Mouse (Mus musculus): ENCODE data around the gene Muc5b.
"Not testable (repeated sequence)": the region's sequence is repeated elsewhere in the genome, so short reads cannot be mapped to it uniquely, and the experiment has no call there.

Muc5b gene

DNA sequence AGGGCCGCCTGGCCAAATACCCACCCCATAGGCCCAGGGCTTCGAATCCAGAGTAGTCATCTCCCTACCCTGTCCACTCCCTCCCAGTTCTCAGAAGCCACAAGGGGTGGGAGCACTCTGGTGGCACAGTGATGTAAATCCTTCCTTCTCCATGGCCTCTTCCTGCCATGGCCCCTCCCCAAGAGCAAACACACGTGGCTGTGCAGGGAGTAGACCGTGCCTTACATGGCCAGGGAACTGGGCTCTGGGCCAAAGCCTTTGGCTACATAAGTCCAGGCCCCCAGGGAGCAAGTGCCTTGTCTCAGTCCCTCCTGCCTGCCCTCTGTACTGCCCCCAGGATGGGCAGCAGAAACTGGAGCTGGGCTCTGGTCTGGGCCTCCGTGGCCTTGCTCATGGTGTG is at the start of gene Muc5b:
Gene Muc5b, plus strand, starts transcription at position 292 of the 400 bp plus-strand sequence.
- DNase-seq = peak; percentile 20

DNA sequence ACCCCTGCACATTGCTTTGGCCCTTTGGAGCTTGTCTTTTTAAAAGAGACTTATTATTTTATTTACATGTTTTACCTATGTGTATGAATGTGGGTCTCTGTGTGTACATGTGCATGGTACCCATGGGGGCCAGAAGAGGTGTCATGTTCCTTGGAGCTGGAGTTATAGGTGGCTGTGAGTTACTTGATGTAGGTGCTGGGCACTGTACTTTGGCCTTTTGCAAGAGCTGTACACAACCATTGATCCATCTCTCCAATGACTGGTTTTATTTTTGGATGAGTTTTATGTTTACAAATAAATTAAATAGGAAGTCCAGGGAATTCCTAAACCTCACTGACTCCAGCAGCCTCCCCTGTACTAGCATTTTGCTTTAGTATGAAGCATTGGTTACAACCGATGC is 44.6 kb upstream of the Muc5b start:
- DNase-seq = no peak

- no peak for DNase-seq
These were observed 35.7 kb upstream of the Muc5b start for GRCm38 (mm10) chr7:141803206-141803605.

- no peak for DNase-seq
These were observed 33.5 kb upstream of the Muc5b start for GRCm38 (mm10) chr7:141805384-141805783.

DNA sequence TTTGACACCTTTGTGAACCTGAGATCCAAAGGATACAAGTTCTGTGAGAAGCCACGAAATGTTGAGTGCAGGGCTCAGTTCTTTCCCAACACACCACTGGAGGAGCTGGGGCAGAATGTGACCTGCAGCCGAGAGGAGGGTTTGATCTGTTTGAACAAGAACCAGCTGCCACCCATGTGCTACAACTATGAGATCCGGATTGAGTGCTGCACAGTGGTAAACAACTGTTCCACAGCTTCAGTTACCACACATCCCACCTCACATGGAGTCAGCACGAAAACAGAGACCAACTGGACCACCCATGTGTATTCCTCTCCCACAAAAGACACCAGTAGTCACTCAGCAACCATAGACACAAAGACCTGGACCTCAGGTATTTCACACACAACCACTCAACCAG is 31.0 kb upstream of the Muc5b start:
- not testable (repeated sequence) for DNase-seq

GRCm38 (mm10) chr7:141809933-141810332 is 28.9 kb upstream of the Muc5b start:
- not testable (repeated sequence) for DNase-seq

DNA sequence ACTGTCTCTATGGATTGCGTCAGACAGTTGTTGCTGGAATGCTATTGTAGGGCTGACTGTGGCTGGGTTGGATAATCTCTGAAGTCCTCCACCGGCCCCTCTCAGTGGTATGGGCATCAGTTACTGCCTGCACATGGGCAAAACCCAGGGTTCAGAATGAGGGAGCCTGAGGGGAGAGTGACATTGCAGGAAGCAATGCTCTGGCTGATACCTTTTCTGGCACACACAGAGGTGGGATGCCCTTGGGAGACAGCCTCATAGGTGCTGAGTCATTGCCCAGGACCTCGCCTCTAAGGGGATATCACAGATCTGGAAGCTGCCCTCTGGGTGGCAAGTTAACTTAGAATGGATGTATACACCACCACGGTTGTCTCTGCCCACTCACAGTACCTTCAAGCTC is 25.5 kb upstream of the Muc5b start:
- DNase-seq = no peak

DNA sequence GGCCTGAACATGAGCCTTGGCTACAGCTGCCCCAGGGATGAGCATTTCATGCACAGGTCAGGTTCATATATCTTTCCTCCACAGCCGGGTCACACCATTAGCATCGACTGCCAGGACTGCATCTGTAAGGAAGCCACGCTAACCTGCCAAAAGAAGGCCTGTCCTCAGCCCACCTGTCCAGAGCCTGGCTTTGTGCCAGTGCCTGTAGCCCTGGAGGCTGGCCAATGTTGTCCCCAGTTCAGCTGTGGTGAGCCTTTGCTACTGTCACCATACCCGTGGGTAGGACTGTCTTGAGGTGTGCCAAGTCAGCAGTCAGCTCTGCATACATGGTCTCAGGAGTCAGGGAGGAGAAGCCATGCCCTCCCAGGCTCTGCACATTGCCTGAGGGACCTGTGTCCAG is 23.5 kb upstream of the Muc5b start:
- DNase-seq = no peak

GRCm38 (mm10) chr7:141817355-141818075 is 21.4 kb upstream of the Muc5b start:
- no peak for DNase-seq

DNA sequence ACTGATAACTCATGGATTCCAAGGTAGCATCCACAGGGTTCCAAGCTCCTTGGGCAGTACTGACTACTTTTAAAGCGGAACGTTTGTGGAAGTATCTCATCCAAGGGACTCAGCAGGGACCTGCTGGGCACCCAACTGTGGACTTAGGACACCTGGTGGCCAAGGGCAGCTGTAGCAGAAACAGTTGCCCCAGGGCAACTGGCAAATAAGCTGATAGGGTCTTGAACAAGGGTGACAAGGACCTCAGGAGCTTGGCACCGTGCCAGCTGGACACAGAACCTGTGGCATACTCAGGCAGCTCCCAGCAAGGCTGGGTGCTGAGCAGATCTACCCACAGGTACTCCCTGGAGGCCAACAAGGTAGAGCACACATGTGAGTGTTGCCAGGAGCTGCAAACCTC is 20.6 kb upstream of the Muc5b start:
- DNase-seq = no peak

GRCm38 (mm10) chr7:141822582-141823261 is 16.1 kb upstream of the Muc5b start:
- DNase-seq = no peak

GRCm38 (mm10) chr7:141823699-141824098 is 15.2 kb upstream of the Muc5b start:
- DNase-seq = no peak

DNA sequence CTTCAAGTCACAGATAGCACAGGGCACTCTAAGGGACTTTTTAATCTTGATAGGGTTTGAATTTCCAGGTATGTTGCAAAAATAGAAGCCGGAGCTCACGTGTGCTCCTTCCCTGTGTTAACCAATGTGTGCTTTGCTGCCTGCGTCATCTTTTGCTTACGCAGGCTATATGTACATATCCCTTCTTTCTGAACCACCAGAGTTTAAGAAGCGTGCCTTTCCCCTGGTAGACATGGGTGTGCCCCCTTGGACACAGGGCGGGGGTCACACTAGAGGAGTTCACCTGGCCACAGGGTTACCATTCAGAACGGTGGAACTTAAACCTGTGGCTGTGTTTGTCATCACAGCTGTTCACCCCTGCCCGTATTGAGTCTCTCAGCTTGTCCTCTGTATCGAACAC is 14.5 kb upstream of the Muc5b start:
- DNase-seq = no peak

DNA sequence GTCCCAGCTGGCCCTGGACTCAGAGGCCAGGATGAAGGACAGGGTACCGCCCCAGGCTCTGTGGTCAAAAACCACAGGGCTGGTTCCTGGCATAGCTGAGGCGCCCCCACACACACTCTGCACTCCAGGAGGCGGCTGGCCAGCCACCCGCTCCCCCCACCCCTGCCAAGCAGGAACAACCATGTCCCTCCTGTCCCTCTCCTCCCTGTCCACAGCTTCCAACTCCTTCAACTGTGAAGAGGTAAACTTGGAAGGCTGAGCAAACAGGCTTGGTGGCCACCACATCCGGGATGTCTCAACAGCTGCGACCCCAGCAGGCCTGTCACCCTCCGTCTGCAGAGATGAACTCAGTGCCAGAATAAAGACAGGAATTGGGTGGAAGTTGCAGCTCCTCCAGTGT is 2.9 kb upstream of the Muc5b start:
- no peak for DNase-seq

DNA sequence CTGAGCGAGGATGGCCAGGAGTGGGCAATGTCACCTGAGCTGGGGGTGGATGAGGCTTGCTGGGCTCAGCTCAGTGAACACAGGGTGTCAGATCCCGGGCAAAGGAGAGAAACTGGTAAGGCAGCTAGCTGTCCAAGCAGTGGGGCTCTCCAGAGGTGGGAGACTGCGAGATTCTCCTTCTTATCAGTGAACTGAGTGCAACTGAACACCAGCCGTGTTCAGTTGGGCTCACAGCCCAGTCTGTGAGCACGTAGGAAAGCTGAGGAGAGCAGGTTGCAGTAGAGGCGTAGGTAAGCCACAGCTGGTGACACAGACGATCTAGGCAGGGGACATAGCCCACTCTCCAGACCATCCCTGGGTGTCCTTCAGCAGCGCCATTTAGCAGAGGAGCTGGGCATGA is 2.4 kb upstream of the Muc5b start:
- DNase-seq = no peak

- no peak for DNase-seq
These were observed 1.5 kb downstream of the Muc5b start for GRCm38 (mm10) chr7:141840354-141840753.

DNA sequence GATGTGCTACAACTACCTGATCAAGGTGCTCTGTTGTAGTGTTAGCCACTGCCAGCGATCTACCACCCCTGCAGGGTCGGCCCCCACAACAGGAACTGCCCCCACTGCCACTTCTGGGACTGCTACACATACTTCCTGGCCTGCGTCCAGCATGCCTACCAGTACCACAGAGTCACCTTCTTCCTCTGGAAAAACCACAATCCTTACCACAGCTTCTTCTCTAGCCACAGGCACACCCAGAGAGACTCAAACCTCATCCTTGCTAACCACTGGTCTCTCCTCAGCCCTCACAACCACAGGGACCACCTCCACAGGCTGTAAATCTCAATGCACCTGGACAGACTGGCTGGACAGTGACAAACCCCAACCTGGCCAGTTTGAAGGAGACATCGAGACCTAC is 22.2 kb downstream of the Muc5b start:
- DNase-seq = no peak

DNA sequence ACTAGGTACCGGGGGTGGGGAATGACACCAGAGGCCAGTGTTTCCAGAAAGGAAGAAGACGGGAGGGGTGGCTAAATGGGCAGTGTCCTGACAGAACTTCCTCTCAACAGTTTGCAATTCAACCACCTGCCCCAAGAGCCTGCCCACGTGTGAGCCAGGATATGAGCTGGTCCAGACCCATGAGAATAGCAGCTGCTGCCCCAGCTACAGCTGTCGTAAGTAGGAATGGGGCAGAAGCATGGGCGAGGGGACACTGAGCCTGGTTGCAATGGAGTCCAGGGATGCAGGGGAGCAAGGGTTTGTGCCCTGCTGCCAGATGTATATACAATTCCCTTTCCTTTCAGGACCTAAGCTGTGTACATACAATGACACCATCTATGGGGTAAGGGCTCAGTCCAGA is 30.8 kb downstream of the Muc5b start:
- no peak for DNase-seq

DNA sequence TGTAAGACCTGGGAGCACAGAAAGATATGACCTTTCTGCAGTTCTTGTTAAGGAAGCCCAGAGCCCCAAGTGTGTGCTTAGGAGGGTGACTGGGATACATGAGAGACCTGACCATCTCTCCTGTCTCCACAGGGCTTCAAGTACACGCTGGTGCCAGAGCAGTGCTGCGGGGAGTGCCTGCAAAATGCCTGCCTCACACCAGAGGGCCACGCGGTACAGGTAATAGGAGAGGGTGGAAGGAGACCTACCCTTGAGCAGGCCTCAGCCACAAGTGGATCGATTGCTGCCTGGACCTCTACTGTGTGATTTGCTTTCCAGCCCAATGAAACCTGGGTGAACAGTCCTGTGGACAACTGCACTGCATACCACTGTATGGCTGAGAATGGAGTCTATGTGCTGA is 31.7 kb downstream of the Muc5b start:
- no peak for DNase-seq

- DNase-seq = no peak
These were observed 36.0 kb downstream of the Muc5b start for GRCm38 (mm10) chr7:141874891-141875290.

DNA sequence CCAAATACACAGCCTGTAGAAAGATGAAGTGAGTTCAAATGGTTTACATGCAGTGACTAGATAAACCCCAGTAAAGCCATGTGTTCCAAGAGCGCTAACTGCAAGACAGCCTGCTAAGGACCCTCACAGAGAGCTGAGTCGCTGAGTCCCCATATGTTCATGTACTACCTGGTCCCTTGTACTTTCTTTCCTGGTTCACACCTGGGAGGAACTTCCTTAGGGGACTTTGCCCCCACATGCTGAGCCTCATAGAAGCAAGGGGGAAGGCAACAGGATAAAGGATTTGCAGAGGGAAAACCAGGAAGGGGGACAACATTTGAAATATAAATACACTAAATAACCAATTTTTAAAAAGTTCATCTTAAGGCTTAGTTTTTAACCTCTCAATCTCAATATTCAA is 39.9 kb downstream of the Muc5b start:
- no peak for DNase-seq

DNA sequence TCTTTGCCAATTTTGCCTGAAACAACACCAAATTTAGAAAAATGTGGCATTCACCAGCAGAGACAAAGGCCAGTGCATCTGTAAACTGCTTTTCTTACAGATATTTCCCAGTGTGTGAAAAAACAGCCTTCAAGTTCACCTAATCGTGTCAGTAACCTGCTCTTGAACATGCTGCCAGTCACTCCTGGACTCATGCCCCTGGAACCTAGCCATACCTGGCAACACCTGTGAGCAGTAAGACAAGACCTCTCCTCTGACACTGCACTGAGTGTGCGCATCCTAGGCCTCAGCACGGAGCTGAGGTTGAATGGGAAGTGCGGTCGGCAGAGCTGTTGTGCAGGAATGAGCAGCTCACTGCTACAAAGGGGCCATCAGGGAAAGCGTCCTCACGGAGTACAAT is 53.3 kb downstream of the Muc5b start:
- DNase-seq = no peak

DNA sequence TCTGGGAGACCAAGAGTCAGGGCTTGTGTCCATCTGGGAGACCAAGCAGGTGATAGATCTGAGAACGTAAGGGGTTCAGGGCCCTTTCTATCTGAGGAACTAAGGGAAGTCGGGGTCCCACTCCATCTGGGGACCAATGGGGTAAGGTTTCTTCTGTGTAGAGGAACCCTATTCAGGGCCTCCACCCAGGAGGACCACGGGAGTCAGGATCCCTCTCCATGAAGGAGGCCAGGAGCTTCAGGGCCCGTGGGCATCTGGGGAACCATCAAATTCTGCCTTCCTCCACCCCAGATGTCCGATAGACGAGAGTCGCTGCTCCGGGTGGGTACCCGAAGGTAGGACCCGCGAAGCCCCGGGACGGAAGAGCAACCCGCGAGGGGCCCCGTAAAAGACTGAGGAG is 63.0 kb downstream of the Muc5b start:
- no peak for DNase-seq

DNA sequence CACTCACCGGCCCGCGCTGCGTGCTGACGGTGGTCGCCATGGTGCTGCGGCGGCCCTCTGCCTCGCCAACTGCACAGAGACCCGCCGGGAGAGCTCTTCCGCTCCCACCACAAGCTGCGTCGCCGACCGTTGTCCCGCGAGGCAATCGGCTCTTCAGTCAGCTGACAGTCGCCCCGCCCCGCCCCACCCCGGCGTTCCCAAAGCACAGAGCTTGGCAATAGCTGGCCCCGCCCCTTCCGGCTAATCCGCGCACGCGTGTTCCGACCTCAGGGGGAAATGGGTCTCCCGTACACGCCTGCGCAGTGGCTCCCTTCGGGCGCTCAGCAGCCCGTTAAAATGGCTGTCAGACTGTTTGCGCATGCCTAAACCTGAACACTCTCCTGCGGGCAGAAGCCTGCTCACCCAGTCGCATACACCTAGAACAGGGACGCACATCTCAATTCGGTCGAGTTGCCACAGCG is 63.4 kb downstream of the Muc5b start:
- DNase-seq = peak; percentile 100

DNA sequence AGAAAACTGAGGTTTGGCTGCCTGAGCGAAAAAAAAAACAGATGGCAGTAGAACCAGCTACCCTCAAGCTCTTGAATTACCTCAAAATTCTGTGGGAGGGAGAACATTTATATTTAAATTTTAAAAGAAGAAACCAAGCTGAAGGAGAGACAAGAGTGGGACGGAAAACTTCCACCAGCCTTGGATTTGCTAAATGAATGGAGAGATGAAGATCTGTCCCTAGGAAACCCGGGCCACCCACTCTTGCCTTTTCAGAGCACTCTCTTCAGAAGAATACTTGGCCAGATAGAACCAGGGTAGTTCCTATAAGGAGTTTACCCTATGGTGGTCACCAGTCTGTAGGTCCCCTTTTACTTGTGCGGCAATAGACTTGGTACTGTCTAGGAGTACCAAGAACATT is 63.9 kb downstream of the Muc5b start:
- no peak for DNase-seq
